Mouse (Mus musculus): ENCODE results near the gene Tmpo. TPM values are rescaled to one million over a fixed set of nuclear protein-coding genes. Genes with fewer than 3 reads are reported as not detected.
A peak's percentile ranks its signal among the peaks of the same experiment; 100 is the strongest.

The Tmpo gene
- 261 and 275 TPM in 2 replicates for polyA plus RNA-seq (2016; fragmentation: Nextera tagmentation; extraction: Ambion mirVana)

GRCm38 (mm10) chr10:91180761-91181460, at the start of gene Tmpo:
Gene Tmpo (minus strand): TSS chr10:91181315.
- peak within 1 kb of the TSS; percentile 58 for H3K4me3 ChIP-seq
- 12% methylated on average over 18 of the region's 18 CpGs for WGBS
- no peaks in the 10 kb centered on the region for H3K27me3 ChIP-seq (ENCODE audit: poor library complexity, severe bottlenecking)
- no peak for DNase-seq (ENCODE audit: extremely low spot score, low spot score)
- no peaks in the 10 kb centered on the region; the same call in 1 of the 2 replicates for H3K9me3 ChIP-seq
- H3K36me3 ChIP-seq (replicated peaks): no peaks in the 10 kb centered on the region
- H3K27ac ChIP-seq: peak within 1 kb of the TSS; percentile 95
- H3K4me1 ChIP-seq: peaks cover 23% of the 10 kb centered on the region

GRCm38 (mm10) chr10:91230400-91230799, 49.3 kb upstream of the Tmpo start:
- WGBS: 77% methylated on average over 4 of the region's 4 CpGs
- Histone ChIP-seq H3K9me3 (no peaks in the 10 kb centered on the region), H3K27ac (no peak overlapping the region), H3K4me1 (peaks cover 37% of the 10 kb centered on the region), H3K27me3 (ENCODE audit: poor library complexity, severe bottlenecking) (no peaks in the 10 kb centered on the region), H3K36me3 (replicated peaks) (no peaks in the 10 kb centered on the region), H3K4me3 (no peak overlapping the region)
- no peak for DNase-seq (ENCODE audit: extremely low spot score, low spot score)

DNA sequence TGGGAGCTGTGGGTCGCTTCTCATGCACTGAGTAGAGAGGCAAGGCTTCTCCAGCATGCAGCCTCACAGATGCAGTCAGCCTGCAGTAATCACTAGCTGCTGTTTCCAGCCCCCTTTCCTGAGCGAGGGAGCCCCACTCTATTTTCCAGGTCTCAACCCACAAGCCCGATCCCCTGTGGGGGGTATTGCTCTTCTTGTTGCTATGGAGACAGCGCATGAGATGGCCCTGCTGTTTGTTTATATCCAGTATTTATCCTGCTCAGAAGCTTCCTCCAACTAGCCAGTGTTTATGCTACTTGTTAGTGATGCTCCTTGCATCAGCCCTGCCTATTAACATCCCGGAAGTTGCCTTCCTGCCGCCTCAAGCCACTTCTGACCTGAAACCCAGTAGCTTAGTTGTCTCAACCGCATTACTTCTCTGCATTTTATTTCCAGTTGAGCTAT, 48.4 kb upstream of the Tmpo start:
- peak; percentile 79 for DNase-seq (ENCODE audit: extremely low spot score, low spot score)
- H3K9me3 ChIP-seq: no peaks in the 10 kb centered on the region
- peak overlapping the region; percentile 31 for H3K4me3 ChIP-seq
- WGBS: 20% methylated on average over 7 of the region's 7 CpGs
- peaks cover 37% of the 10 kb centered on the region for H3K4me1 ChIP-seq
- no peaks in the 10 kb centered on the region for H3K27me3 ChIP-seq (ENCODE audit: poor library complexity, severe bottlenecking)
- peak overlapping the region; percentile 80 for H3K27ac ChIP-seq
- no peaks in the 10 kb centered on the region for H3K36me3 ChIP-seq (replicated peaks)

DNA sequence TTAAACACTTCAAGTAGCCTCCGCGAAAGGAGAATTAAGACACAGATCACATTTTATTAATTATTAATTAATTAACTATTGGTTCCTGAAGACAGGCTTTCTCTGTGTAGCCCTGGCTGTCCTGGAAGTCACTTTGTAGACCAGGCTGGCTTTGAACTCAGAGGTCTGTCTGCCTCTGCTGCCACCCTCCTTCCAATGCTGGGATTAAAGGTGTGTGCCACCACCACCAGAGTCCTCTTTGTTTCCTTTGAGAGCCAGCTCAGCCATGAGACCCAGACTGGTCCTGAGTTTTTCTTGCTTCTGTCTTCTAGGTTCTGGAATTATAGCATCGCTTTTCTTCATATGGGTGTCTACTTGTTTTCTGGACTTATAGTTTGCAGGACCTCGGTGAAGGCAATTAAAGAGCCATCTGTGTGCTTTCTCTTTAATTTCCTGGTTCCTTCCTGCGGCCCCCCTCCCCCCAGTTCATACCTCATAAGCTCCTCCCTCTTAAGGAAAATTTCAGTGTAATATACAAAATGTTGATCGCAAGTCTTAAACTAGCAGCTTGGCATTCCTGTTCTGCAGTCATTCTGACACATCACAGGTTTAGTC, 47.9 kb upstream of the Tmpo start:
- 69% methylated on average over 6 of the region's 6 CpGs for WGBS
- Histone ChIP-seq H3K9me3 (no peaks in the 10 kb centered on the region), H3K27me3 (ENCODE audit: poor library complexity, severe bottlenecking) (no peaks in the 10 kb centered on the region), H3K27ac (peak overlapping the region; percentile 80), H3K4me1 (peaks cover 37% of the 10 kb centered on the region), H3K4me3 (peak overlapping the region; percentile 31), H3K36me3 (replicated peaks) (no peaks in the 10 kb centered on the region)
- no peak for DNase-seq (ENCODE audit: extremely low spot score, low spot score)

DNA sequence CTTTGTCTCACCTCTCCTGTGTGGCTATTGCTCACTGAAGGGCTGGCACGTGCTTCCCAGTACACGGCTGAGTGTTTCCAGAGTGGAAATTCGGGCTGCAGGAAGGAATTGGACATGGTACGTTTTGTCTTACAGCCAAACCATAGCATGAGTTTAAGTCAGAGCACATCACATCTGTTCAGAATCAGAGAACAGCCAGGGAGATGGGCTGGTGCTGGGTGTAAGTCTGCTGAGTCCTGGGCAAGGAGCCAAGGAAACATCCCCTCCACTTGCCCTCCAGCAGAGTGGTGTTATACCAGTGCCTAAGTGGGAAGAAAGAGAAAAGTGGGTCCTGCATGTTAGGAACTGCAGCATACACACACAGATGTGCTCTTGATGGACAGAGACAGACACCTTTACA, 45.9 kb upstream of the Tmpo start:
- H3K27ac ChIP-seq: 0 out of 2 replicates have a peak overlapping the region, but pooled peaks have one; percentile 0
- WGBS: 58% methylated on average over 4 of the region's 4 CpGs

DNA sequence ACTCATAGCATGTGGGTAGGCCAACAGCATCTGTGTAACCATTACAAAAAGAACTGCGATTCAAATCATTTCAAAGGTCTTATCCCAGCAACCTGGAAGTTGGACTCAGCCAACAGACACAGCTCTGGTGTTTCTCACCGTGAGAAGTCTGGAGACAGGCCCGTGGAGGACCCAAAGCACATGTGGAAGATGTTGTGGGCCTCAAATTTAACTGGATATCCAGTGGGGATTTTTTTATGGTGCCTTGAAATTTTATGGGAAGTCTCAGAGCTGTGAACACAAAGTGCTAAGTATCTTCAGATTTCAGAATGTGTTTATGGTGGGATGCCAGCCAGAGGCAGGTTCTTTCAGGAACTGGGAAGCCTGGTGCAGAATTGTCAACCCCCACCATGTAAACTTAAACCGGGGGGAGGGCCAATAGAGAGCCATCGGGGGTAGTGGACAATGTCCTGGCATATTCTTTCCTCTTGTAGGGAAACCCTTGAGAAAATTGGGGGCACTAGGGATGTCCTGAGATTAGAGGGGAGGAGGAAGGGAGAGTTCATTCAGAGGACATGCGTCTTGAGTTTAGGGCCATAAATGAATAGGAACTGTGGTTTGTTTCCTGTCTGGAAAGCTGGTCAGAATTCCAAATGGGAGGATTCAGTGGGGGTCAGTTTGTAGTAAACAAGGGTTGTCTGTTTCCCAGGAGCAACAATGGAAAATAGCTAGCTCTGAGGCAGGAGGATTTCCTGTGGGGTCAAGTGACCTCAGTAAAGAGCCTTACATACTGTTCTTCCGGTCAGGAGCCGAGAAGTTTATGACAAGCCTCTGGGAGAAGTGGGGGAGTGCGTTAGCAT, 41.5 kb upstream of the Tmpo start:
- Histone ChIP-seq H3K36me3 (replicated peaks) (no peaks in the 10 kb centered on the region), H3K27me3 (ENCODE audit: poor library complexity, severe bottlenecking) (no peaks in the 10 kb centered on the region), H3K27ac (no peak overlapping the region; the same call in 1 of the 2 replicates), H3K9me3 (no peaks in the 10 kb centered on the region), H3K4me3 (no peak overlapping the region), H3K4me1 (peaks cover 17% of the 10 kb centered on the region; the same call in 1 of the 2 replicates)
- no peak for DNase-seq (ENCODE audit: extremely low spot score, low spot score)
- 65% methylated on average over 9 of the region's 9 CpGs for WGBS

More for the DNA sequence above, 45.9 kb upstream of the Tmpo start:
- H3K4me1 ChIP-seq: peaks cover 48% of the 10 kb centered on the region
- H3K9me3 ChIP-seq: no peaks in the 10 kb centered on the region
- H3K4me3 ChIP-seq: no peak overlapping the region
- no peak for DNase-seq (ENCODE audit: extremely low spot score, low spot score)
- no peaks in the 10 kb centered on the region for H3K36me3 ChIP-seq (replicated peaks)
- H3K27me3 ChIP-seq (ENCODE audit: poor library complexity, severe bottlenecking): no peaks in the 10 kb centered on the region

GRCm38 (mm10) chr10:91208899-91209667, 28.0 kb upstream of the Tmpo start:
- Histone ChIP-seq H3K27me3 (ENCODE audit: poor library complexity, severe bottlenecking) (no peaks in the 10 kb centered on the region), H3K27ac (no peak overlapping the region), H3K36me3 (replicated peaks) (no peaks in the 10 kb centered on the region), H3K4me1 (peaks cover 7% of the 10 kb centered on the region; the same call in 1 of the 2 replicates), H3K4me3 (no peak overlapping the region), H3K9me3 (no peaks in the 10 kb centered on the region)
- 91% methylated on average over 11 of the region's 11 CpGs for WGBS
- no peak for DNase-seq (ENCODE audit: extremely low spot score, low spot score)

DNA sequence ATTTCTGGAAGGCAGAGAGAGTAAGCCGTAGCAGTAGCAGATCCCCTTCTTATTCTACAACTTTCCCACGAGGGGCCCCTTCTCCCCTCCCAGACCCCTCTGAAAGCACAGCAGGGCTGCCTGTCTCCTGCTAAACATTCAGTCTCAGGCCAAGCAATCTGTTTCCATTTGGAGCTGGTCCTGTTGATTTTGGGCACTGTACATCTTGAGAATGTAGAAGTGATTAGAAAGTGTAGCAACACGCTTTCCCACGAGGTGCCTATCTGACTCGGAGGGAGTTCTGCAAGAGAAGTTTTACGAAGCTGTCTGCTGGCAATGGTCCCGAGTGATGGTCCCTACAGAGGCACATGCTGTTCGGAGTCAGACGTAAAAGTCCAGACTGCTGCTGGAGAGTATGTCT, 27.3 kb upstream of the Tmpo start:
- no peaks in the 10 kb centered on the region for H3K36me3 ChIP-seq (replicated peaks)
- no peak for DNase-seq (ENCODE audit: extremely low spot score, low spot score)
- H3K27me3 ChIP-seq (ENCODE audit: poor library complexity, severe bottlenecking): no peaks in the 10 kb centered on the region
- H3K4me1 ChIP-seq: peaks cover 4% of the 10 kb centered on the region; the same call in 1 of the 2 replicates
- H3K9me3 ChIP-seq: no peaks in the 10 kb centered on the region
- 82% methylated on average over 9 of the region's 9 CpGs for WGBS
- H3K4me3 ChIP-seq: no peak overlapping the region
- H3K27ac ChIP-seq: peak overlapping the region; percentile 15; the same call in 1 of the 2 replicates

GRCm38 (mm10) chr10:91207275-91207674, 26.2 kb upstream of the Tmpo start:
- Histone ChIP-seq H3K27ac (no peak overlapping the region), H3K36me3 (replicated peaks) (no peaks in the 10 kb centered on the region), H3K4me3 (no peak overlapping the region), H3K9me3 (no peaks in the 10 kb centered on the region), H3K27me3 (ENCODE audit: poor library complexity, severe bottlenecking) (no peaks in the 10 kb centered on the region), H3K4me1 (peaks cover 4% of the 10 kb centered on the region; the same call in 1 of the 2 replicates)
- no peak for DNase-seq (ENCODE audit: extremely low spot score, low spot score)

- no peak overlapping the region for H3K27ac ChIP-seq
- no peak for DNase-seq (ENCODE audit: extremely low spot score, low spot score)
- peaks cover 4% of the 10 kb centered on the region; the same call in 1 of the 2 replicates for H3K4me1 ChIP-seq
- WGBS: 90% methylated on average over 6 of the region's 6 CpGs
- H3K4me3 ChIP-seq: no peak overlapping the region
- peaks cover 4% of the 10 kb centered on the region; the same call in 1 of the 2 replicates for H3K9me3 ChIP-seq
- H3K36me3 ChIP-seq (replicated peaks): no peaks in the 10 kb centered on the region
- H3K27me3 ChIP-seq (ENCODE audit: poor library complexity, severe bottlenecking): no peaks in the 10 kb centered on the region
Measured at GRCm38 (mm10) chr10:91205632-91206031, 24.5 kb upstream of the Tmpo start.

DNA sequence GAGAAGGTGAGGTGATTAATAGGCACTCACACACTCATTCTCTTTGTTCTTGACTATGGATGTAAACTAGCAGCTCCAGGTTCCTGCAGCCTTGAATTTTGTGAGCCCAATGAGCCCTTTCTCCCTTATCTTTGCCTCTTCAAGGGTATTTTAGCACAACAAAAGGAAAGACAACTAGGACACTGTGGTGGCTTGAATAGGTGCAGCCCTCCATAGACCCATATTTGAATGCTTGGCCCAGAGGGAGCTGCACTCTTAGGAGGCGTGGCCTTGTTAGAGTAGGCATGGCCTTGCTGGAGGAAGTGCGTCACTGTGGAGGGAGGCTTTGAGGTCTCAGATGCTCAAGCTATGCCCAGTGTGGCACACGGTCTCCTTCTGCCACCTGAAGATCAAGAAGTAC, 19.5 kb upstream of the Tmpo start:
- H3K4me1 ChIP-seq: no peaks in the 10 kb centered on the region
- peaks cover 7% of the 10 kb centered on the region; the same call in 1 of the 2 replicates for H3K9me3 ChIP-seq
- no peak overlapping the region for H3K4me3 ChIP-seq
- 87% methylated on average over 3 of the region's 3 CpGs for WGBS
- DNase-seq (ENCODE audit: extremely low spot score, low spot score): no peak
- no peaks in the 10 kb centered on the region for H3K36me3 ChIP-seq (replicated peaks)
- no peaks in the 10 kb centered on the region for H3K27me3 ChIP-seq (ENCODE audit: poor library complexity, severe bottlenecking)
- H3K27ac ChIP-seq: no peak overlapping the region

- Histone ChIP-seq H3K4me1 (no peaks in the 10 kb centered on the region), H3K36me3 (replicated peaks) (no peaks in the 10 kb centered on the region), H3K4me3 (no peak overlapping the region), H3K27me3 (ENCODE audit: poor library complexity, severe bottlenecking) (no peaks in the 10 kb centered on the region), H3K9me3 (peaks cover 7% of the 10 kb centered on the region; the same call in 1 of the 2 replicates), H3K27ac (no peak overlapping the region)
- DNase-seq (ENCODE audit: extremely low spot score, low spot score): no peak
- 87% methylated on average over 1 of the region's 1 CpGs for WGBS
Measured at GRCm38 (mm10) chr10:91199238-91199780, 18.2 kb upstream of the Tmpo start.
